In genomic region chr17:94144298-94144697, GRCm38 (mm10) we compare ENCODE assay signal across 19 mouse cellular contexts.
DNase-seq lines count a peak whose midpoint lies in the region; ATAC-seq and TF ChIP-seq lines count a peak whose summit lies in the region.
"Had no signal": no experiment of that assay in that cellular context is flagged by ENCODE, and none has a peak within 500 bp of the region (broad histone marks: within the 10 kb centered on the region; RNA-seq: fewer than 3 reads in every experiment).

No protein-coding gene starts in this region.

- no peak for ATAC-seq in forebrain, embryonic 14.5 days
- ATAC-seq in forebrain, embryonic 13.5 days = no peak
- 0 out of 2 replicates have a peak, but pooled peaks have one; percentile 57 for ATAC-seq in hindbrain, embryonic 13.5 days (ENCODE audit: low FRiP score)
- ATAC-seq in hindbrain, postnatal 0 days = no peak
- ATAC-seq in neural tube, embryonic 14.5 days (ENCODE audit: low read depth) = peak; percentile 24; the same call in 1 of the 2 replicates
- ATAC-seq: forebrain, embryonic 15.5 days; forebrain, postnatal 0 days had no signal

- no peak overlapping the region for H3K9ac ChIP-seq in forebrain, embryonic 14.5 days (ENCODE audit: low read length)
- no peak overlapping the region for H3K9ac ChIP-seq in forebrain, embryonic 13.5 days
- no peak overlapping the region for H3K9ac ChIP-seq in hindbrain, embryonic 13.5 days
- no peak overlapping the region for H3K9ac ChIP-seq in hindbrain, postnatal 0 days (replicated peaks; ENCODE audit: low read length)
- no peak overlapping the region for H3K9ac ChIP-seq in neural tube, embryonic 14.5 days (replicated peaks; ENCODE audit: low read depth, low read length)
- H3K9ac ChIP-seq: embryonic facial prominence, embryonic 12.5 days; forebrain, embryonic 15.5 days; forebrain, postnatal 0 days had no signal

- no peaks in the 10 kb centered on the region for H3K9me3 ChIP-seq in forebrain, embryonic 14.5 days (replicated peaks; ENCODE audit: control insufficient read depth, low read length)
- H3K9me3 ChIP-seq in forebrain, embryonic 13.5 days (replicated peaks) = no peaks in the 10 kb centered on the region
- no peaks in the 10 kb centered on the region for H3K9me3 ChIP-seq in hindbrain, embryonic 13.5 days
- no peaks in the 10 kb centered on the region for H3K9me3 ChIP-seq in hindbrain, postnatal 0 days (ENCODE audit: low read length)
- H3K9me3 ChIP-seq in neural tube, embryonic 14.5 days (ENCODE audit: control insufficient read depth, low read length) = no peaks in the 10 kb centered on the region
- H3K9me3 ChIP-seq: embryonic facial prominence, embryonic 10.5 days; embryonic facial prominence, embryonic 12.5 days; forebrain, embryonic 15.5 days had no signal

- peak; percentile 1 for DNase-seq in forebrain, embryonic 14.5 days (ENCODE audit: low spot score)
- DNase-seq in hindbrain, postnatal 0 days (ENCODE audit: low spot score) = no peak
- DNase-seq in neural tube, embryonic 10.5 days (ENCODE audit: extremely low spot score, low spot score) = no peak
- DNase-seq in lung, postnatal 4 days = no peak
- DNase-seq: adrenal gland, adult 2 months; adrenal gland, postnatal 10 days; adrenal gland, postnatal 25 days; cerebellum, adult 11-12 months; cerebellum, adult 2 months; cerebellum, adult 9-10 months; cerebellum, postnatal 10 days; cerebellum, postnatal 25 days; forebrain, postnatal 0 days had no signal

- no peak overlapping the region for H3K4me3 ChIP-seq in forebrain, embryonic 14.5 days (ENCODE audit: low read depth, low read length)
- no peak overlapping the region for H3K4me3 ChIP-seq in forebrain, embryonic 13.5 days
- H3K4me3 ChIP-seq in hindbrain, embryonic 13.5 days = no peak overlapping the region
- H3K4me3 ChIP-seq in hindbrain, postnatal 0 days (ENCODE audit: low read length) = no peak overlapping the region
- H3K4me3 ChIP-seq in neural tube, embryonic 14.5 days (ENCODE audit: low read depth, low read length) = no peak overlapping the region
- H3K4me3 ChIP-seq: embryonic facial prominence, embryonic 10.5 days; embryonic facial prominence, embryonic 12.5 days; forebrain, embryonic 15.5 days had no signal

- no peak overlapping the region for H3K27ac ChIP-seq in forebrain, embryonic 14.5 days (ENCODE audit: low read depth, low read length)
- H3K27ac ChIP-seq in forebrain, embryonic 13.5 days = no peak overlapping the region
- no peak overlapping the region for H3K27ac ChIP-seq in hindbrain, embryonic 13.5 days
- no peak overlapping the region for H3K27ac ChIP-seq in hindbrain, postnatal 0 days
- no peak overlapping the region for H3K27ac ChIP-seq in neural tube, embryonic 14.5 days (ENCODE audit: low read depth, low read length)
- H3K27ac ChIP-seq: embryonic facial prominence, embryonic 10.5 days; embryonic facial prominence, embryonic 12.5 days; forebrain, embryonic 15.5 days had no signal

- H3K4me1 ChIP-seq in forebrain, embryonic 14.5 days (ENCODE audit: control insufficient read depth, insufficient read depth, low read length) = no peaks in the 10 kb centered on the region
- no peaks in the 10 kb centered on the region for H3K4me1 ChIP-seq in forebrain, embryonic 13.5 days
- H3K4me1 ChIP-seq in hindbrain, embryonic 13.5 days (replicated peaks) = no peaks in the 10 kb centered on the region
- no peaks in the 10 kb centered on the region for H3K4me1 ChIP-seq in hindbrain, postnatal 0 days (ENCODE audit: insufficient read depth, low read length)
- H3K4me1 ChIP-seq in neural tube, embryonic 14.5 days (ENCODE audit: control insufficient read depth, insufficient read depth, low read length) = no peaks in the 10 kb centered on the region
- H3K4me1 ChIP-seq: embryonic facial prominence, embryonic 10.5 days; embryonic facial prominence, embryonic 12.5 days; forebrain, embryonic 15.5 days had no signal

- TF ChIP-seq CTCF in hindbrain, postnatal 0 days (IDR thresholded peaks at IDR 0.05; ENCODE audit: low read depth) = no peak

- H3K36me3 ChIP-seq in forebrain, embryonic 14.5 days (ENCODE audit: control insufficient read depth, insufficient read depth, low read length) = no peaks in the 10 kb centered on the region
- no peaks in the 10 kb centered on the region for H3K36me3 ChIP-seq in forebrain, embryonic 13.5 days (ENCODE audit: poor library complexity, severe bottlenecking)
- no peaks in the 10 kb centered on the region for H3K36me3 ChIP-seq in hindbrain, embryonic 13.5 days
- no peaks in the 10 kb centered on the region for H3K36me3 ChIP-seq in hindbrain, postnatal 0 days (ENCODE audit: insufficient read depth, low read length)
- no peaks in the 10 kb centered on the region for H3K36me3 ChIP-seq in neural tube, embryonic 14.5 days (ENCODE audit: control insufficient read depth, insufficient read depth, low read length)
- H3K36me3 ChIP-seq: embryonic facial prominence, embryonic 10.5 days; embryonic facial prominence, embryonic 12.5 days; forebrain, embryonic 15.5 days had no signal

- no peaks in the 10 kb centered on the region for H3K27me3 ChIP-seq in forebrain, embryonic 14.5 days (replicated peaks; ENCODE audit: control insufficient read depth, insufficient read depth, low read length)
- no peaks in the 10 kb centered on the region for H3K27me3 ChIP-seq in forebrain, embryonic 13.5 days
- no peaks in the 10 kb centered on the region for H3K27me3 ChIP-seq in hindbrain, embryonic 13.5 days
- no peaks in the 10 kb centered on the region for H3K27me3 ChIP-seq in hindbrain, postnatal 0 days (ENCODE audit: insufficient read depth, low read length)
- no peaks in the 10 kb centered on the region for H3K27me3 ChIP-seq in neural tube, embryonic 14.5 days (ENCODE audit: control insufficient read depth, insufficient read depth, low read length)
- H3K27me3 ChIP-seq: embryonic facial prominence, embryonic 12.5 days; forebrain, embryonic 15.5 days had no signal

- no peak overlapping the region for H3K4me2 ChIP-seq in forebrain, embryonic 14.5 days (ENCODE audit: low read length)
- H3K4me2 ChIP-seq in forebrain, embryonic 13.5 days = no peak overlapping the region
- no peak overlapping the region for H3K4me2 ChIP-seq in hindbrain, embryonic 13.5 days
- no peak overlapping the region for H3K4me2 ChIP-seq in hindbrain, postnatal 0 days (ENCODE audit: low read depth, low read length)
- H3K4me2 ChIP-seq in neural tube, embryonic 14.5 days (ENCODE audit: low read depth, low read length) = no peak overlapping the region
- H3K4me2 ChIP-seq: embryonic facial prominence, embryonic 12.5 days; forebrain, embryonic 15.5 days had no signal

Comparison
In these comparisons a context has a peak if more than half of its experiments do, and no peak if none do; other contexts are left out.
1. ATAC-seq: peak in hindbrain, embryonic 13.5 days (single experiment) and neural tube, embryonic 14.5 days (single experiment); none in forebrain, embryonic 14.5 days (single experiment), forebrain, embryonic 13.5 days (single experiment) and hindbrain, postnatal 0 days (single experiment).